Mouse (Mus musculus) erythroblast, embryonic 14.5 days (primary cell): Measurements from ENCODE around the gene Urm1. TPM values are rescaled to one million over a fixed set of nuclear protein-coding genes. Genes with fewer than 3 reads are reported as not detected.

Experiments used
- H3K27me3 ChIP-seq: 2 replicates; pipeline ENCODE4 v1.6.1; 2012; ENCODE audit warnings: inconsistent platforms; ENCODE audit not compliant: control insufficient read depth
- H3K36me3 ChIP-seq: 2 replicates; pipeline ENCODE4 v1.6.1; 2012; ENCODE audit warnings: mild to moderate bottlenecking, inconsistent platforms; ENCODE audit not compliant: control insufficient read depth
- H3K4me1 ChIP-seq: 2 replicates; pipeline ENCODE4 v1.6.1; 2012; ENCODE audit warnings: inconsistent platforms; ENCODE audit not compliant: control insufficient read depth
- H3K4me3 ChIP-seq: replicated peaks from 2 replicates; pipeline ENCODE3; 2012; ENCODE audit warnings: moderate library complexity, mild to moderate bottlenecking, inconsistent platforms
- H3K9me3 ChIP-seq: 2 replicates; pipeline ENCODE4 v1.6.1; 2012; ENCODE audit warnings: low read length, inconsistent platforms, mixed read lengths; ENCODE audit not compliant: control insufficient read depth
- GATA1 ChIP-seq: IDR thresholded peaks from 2 replicates; pipeline ENCODE4 v1.6.1; 2012; ENCODE audit warnings: low read length, inconsistent platforms, mixed read lengths
- TAL1 ChIP-seq: IDR thresholded peaks from 3 replicates; pipeline ENCODE4 v1.6.1; 2012; ENCODE audit warnings: low read length, inconsistent platforms, mixed read lengths
- polyA plus RNA-seq: library from polyadenylated mRNA; stranded (reverse); fragments of >175 nt; gene quantifications from 2 replicates; pipeline ENCODE4 v1.2.3, GENCODE M21; 2012

Urm1 gene
- polyA plus RNA-seq, 1 experiment: 5.1 TPM

DNA sequence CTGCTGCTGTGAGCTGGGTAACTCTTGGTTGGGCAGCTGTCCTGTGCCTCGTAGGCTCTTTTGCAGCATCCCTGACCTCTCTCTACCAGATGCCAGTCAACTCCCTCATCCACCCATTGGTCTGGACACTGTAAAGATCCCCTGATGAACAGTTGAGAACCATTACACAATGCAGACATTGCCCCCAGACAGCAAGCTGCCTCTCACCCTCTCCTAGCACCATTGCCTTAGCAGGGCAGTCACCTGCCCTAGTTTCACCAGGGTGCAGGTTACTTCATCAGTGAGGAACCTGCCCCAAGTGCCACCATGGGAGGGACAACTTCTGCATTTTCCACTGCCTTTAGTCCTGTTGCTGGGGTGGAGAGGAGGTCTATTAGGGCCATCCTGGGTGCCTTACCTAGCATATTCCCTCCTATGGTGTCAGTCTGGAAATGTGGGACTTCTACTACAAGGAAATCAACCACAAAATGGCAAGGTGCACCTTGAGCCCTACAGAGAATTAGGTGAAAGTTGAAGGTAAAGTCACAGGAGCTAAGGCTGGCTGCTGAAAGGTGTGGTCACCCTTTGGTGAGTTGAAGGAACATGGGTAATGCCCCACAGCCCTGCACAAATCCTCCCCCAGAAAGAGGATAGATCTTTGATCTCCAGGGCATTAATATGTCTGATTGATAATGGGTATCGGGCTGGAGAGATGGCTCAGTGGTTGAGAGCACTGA, 26.9 kb upstream of the Urm1 start:
- peaks cover 36% of the 10 kb centered on the region for H3K36me3 ChIP-seq
- H3K4me3 ChIP-seq: no peak overlapping the region
- H3K4me1 ChIP-seq: peaks cover 15% of the 10 kb centered on the region
- no peaks in the 10 kb centered on the region for H3K27me3 ChIP-seq
- no peaks in the 10 kb centered on the region for H3K9me3 ChIP-seq
- TF ChIP-seq GATA1: no peak
- TF ChIP-seq TAL1: no peak

DNA sequence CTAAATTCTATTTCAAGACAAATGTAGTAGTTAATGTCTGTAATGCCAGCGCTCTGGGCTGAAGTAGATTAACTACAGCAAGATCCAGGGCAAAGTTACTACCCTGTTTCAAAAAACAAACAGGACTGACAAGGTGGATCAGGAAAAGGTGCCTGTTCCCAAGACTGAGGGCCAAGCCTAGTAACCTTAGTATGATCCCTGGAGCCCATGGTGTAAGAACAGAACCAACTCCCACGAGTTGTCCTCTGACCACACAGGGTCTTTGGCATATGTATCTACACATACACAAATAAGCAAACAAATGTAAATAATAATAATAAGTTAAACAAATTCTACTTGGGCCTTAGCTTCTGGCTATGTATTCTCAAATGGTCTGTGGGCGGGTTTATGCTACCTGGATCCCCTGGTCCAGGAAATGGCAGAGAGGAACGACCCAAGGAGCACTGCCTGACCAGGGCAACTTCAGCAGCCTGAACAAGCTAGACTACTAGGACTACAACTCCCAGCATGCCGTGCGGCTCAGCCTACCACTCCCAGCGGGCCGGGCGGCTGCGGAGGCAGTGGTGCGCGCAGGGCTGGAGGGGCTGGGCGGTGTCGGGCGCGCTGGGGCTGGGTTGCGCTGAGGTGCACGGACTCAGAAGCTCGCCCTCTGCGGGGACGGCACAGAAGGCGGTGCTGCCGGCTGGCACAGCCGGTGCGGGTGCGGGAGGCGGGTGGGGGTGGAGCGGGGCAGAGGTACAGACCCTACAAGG, 17.6 kb upstream of the Urm1 start, which contains the start of gene Slc27a4:
Gene Slc27a4, plus strand, starts transcription at position 560 of the 752 bp plus-strand sequence.
- TF ChIP-seq GATA1: no peak
- no peak for TF ChIP-seq TAL1
- peaks cover 43% of the 10 kb centered on the region for H3K27me3 ChIP-seq
- peaks cover 16% of the 10 kb centered on the region for H3K4me1 ChIP-seq
- peak within 1 kb of the TSS; percentile 66 for H3K4me3 ChIP-seq
- H3K36me3 ChIP-seq: peaks cover 2% of the 10 kb centered on the region; the same call in 1 of the 2 replicates
- no peaks in the 10 kb centered on the region for H3K9me3 ChIP-seq

GRCm38 (mm10) chr2:29802827-29803201, 17.1 kb upstream of the Urm1 start:
- H3K4me1 ChIP-seq: peaks cover 16% of the 10 kb centered on the region
- no peaks in the 10 kb centered on the region for H3K9me3 ChIP-seq
- H3K36me3 ChIP-seq: peaks cover 5% of the 10 kb centered on the region; the same call in 1 of the 2 replicates
- TF ChIP-seq TAL1: no peak
- TF ChIP-seq GATA1: no peak
- H3K27me3 ChIP-seq: peaks cover 43% of the 10 kb centered on the region
- H3K4me3 ChIP-seq: peak overlapping the region; percentile 66

- H3K4me1 ChIP-seq: peaks cover 16% of the 10 kb centered on the region
- no peak for TF ChIP-seq GATA1
- no peak for TF ChIP-seq TAL1
- H3K27me3 ChIP-seq: peaks cover 43% of the 10 kb centered on the region
- peak overlapping the region; percentile 66 for H3K4me3 ChIP-seq
- peaks cover 5% of the 10 kb centered on the region; the same call in 1 of the 2 replicates for H3K36me3 ChIP-seq
- H3K9me3 ChIP-seq: no peaks in the 10 kb centered on the region
These were observed 16.5 kb upstream of the Urm1 start for GRCm38 (mm10) chr2:29803400-29803831.

DNA sequence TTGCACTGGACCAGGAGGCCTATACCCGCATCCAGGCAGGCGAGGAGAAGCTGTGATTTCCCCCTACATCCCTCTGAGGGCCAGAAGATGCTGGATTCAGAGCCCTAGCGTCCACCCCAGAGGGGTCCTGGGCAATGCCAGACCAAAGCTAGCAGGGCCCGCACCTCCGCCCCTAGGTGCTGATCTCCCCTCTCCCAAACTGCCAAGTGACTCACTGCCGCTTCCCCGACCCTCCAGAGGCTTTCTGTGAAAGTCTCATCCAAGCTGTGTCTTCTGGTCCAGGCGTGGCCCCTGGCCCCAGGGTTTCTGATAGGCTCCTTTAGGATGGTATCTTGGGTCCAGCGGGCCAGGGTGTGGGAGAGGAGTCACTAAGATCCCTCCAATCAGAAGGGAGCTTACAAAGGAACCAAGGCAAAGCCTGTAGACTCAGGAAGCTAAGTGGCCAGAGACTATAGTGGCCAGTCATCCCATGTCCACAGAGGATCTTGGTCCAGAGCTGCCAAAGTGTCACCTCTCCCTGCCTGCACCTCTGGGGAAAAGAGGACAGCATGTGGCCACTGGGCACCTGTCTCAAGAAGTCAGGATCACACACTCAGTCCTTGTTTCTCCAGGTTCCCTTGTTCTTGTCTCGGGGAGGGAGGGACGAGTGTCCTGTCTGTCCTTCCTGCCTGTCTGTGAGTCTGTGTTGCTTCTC, 4.0 kb upstream of the Urm1 start:
- Histone ChIP-seq H3K27me3 (no peaks in the 10 kb centered on the region), H3K36me3 (peaks cover 13% of the 10 kb centered on the region; the same call in 1 of the 2 replicates), H3K4me3 (no peak overlapping the region), H3K4me1 (peaks cover 20% of the 10 kb centered on the region), H3K9me3 (no peaks in the 10 kb centered on the region)
- TF ChIP-seq GATA1 (no peak), TAL1 (no peak)

DNA sequence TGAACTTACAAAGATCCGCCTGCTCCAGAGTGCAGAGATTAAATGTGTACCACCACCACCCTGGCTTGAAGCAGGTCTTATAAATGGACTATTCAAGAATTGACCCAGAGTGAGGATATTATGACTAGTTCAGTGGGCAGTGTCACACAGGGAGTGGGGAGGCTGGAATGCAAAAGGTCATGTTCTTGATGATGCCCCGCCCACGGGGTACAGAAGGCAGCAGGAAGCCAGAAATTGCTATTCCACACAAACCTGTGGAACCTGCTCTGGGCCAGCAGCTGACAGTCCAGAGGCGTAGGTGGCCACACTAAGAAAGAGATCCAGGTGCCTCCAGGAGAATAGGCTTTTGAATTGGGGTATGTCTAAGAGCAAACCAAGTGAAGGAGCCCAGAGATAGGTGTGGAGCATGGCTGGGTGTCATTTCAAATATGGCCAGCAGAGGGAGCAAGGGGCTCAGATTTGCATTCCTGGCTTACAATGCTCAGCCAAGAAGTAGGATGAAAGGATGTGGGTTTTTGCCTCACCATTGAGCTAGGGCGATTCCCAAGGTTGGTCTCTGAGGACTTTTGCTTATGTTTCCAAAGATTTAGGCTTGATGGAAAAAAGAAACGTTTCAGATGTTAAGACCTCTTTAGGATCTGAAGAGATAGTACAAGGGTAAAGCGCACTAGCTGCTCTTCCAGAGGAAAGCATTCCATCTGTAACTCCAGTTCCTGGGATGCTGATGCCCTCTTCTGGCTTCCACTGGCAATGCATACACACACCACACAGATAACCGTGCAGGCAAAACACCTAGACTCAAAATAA, 2.2 kb upstream of the Urm1 start:
- no peaks in the 10 kb centered on the region for H3K9me3 ChIP-seq
- H3K4me1 ChIP-seq: peaks cover 23% of the 10 kb centered on the region
- no peak overlapping the region for H3K4me3 ChIP-seq
- H3K27me3 ChIP-seq: no peaks in the 10 kb centered on the region
- TF ChIP-seq GATA1 (no peak), TAL1 (no peak)
- H3K36me3 ChIP-seq: peaks cover 3% of the 10 kb centered on the region; the same call in 1 of the 2 replicates

DNA sequence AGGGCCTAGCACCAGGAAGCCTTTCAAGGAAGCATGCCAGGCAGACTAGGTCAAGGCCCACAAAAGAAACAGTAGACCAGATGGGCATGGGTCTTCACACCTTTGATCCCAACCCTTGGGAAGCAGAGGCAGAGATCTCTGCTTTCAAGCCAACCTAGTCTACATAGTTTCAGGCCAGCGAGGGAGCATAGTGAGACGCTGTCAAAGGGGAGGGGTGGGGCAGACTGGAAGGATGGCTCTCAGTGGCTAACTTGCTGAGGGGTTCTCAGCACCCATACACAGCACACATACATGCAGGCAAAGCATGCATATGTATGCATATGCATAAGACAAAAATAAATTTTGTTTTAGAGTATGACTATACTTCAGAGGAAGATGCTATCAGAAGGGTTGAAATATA, 512 bp upstream of the Urm1 start:
- no peak overlapping the region for H3K4me3 ChIP-seq
- H3K4me1 ChIP-seq: peaks cover 23% of the 10 kb centered on the region

GRCm38 (mm10) chr2:29826318-29826925, 6.5 kb downstream of the Urm1 start:
- Histone ChIP-seq H3K4me3 (peak overlapping the region; percentile 79), H3K4me1 (peaks cover 29% of the 10 kb centered on the region), H3K9me3 (no peaks in the 10 kb centered on the region), H3K36me3 (peaks cover 10% of the 10 kb centered on the region), H3K27me3 (no peaks in the 10 kb centered on the region)
- TF ChIP-seq GATA1 (peak; percentile 52; the same call in 1 of the 2 replicates), TAL1 (no peak)

More for the DNA sequence above, 512 bp upstream of the Urm1 start:
- TF ChIP-seq GATA1: no peak
- TF ChIP-seq TAL1: no peak
- Histone ChIP-seq H3K9me3 (no peaks in the 10 kb centered on the region), H3K27me3 (no peaks in the 10 kb centered on the region), H3K36me3 (peaks cover under 1% of the 10 kb centered on the region; the same call in 1 of the 2 replicates)
